Mouse (Mus musculus): ENCODE measurements at regions not wholly inside any gene's neighbourhood (a gene's known extent, or its start where the extent isn't known, plus 50 kb on each side); places are given as distances from the start of the nearest gene placed in this dataset.

DNA sequence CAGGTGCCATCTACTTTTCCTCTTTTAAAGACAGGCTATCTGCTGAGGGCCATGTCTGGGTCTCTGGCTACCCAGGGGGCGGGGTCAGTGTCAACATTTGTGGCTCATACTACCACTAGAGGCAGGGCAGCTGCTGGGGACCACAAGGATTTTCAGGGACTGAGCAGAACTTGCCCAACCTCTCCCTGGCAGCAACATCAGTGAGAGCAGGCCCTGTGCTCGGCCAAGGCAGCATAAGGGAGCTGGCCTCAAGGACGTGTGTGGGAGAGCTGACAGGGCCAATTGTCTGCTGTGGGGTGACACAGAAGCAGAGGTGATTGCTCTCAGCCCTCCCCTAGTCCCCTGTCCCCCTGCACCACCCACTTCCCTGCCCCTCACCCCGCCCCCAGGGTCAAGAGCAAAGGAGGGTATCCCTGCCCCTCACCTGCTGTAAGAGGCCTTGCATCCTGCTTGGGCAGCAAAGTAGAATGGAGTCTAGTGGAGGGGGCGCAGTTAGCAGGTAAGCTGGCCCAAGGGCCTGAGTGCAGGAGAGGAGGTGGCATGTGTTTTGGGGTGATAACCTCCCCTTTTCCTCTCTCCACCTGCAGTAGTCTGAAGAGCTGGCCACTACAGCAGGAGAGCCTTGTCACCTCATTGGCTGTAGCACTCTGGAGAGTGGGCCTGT, 51.7 kb upstream of the Slc35f5 start:
- no peak overlapping the region for H3K27ac ChIP-seq (ENCODE audit: low read length)
- H3K27me3 ChIP-seq (ENCODE audit: control insufficient read depth, insufficient read depth, low read length), result no peaks in the 10 kb centered on the region
- H3K4me1 ChIP-seq (ENCODE audit: control insufficient read depth, insufficient read depth, low read length), result 0 out of 2 replicates have a peak, but pooled peaks cover 2% of the 10 kb centered on the region
- 68% methylated on average over 5 of the region's 5 CpGs for WGBS
- no peak overlapping the region for H3K4me3 ChIP-seq (ENCODE audit: low read length)
- H3K9me3 ChIP-seq (replicated peaks; ENCODE audit: control insufficient read depth, low read length), result no peaks in the 10 kb centered on the region
- H3K4me2 ChIP-seq (ENCODE audit: low read depth, low read length), result no peak overlapping the region
- H3K9ac ChIP-seq (ENCODE audit: low read length), result no peak overlapping the region
- H3K36me3 ChIP-seq (ENCODE audit: control insufficient read depth, insufficient read depth), result no peaks in the 10 kb centered on the region
- ATAC-seq (replicated peaks; ENCODE audit: extremely low read depth, insufficient read depth, low FRiP score), result no peak

All from heart, embryonic 16.5 days (tissue).